Mouse (Mus musculus): ENCODE measurements around the gene Lhcgr. TPM values are rescaled to one million over a fixed set of nuclear protein-coding genes. Genes with fewer than 3 reads are reported as not detected.

The Lhcgr gene
- polyA plus RNA-seq, 1 experiment from 2014 or later, result not detected

DNA sequence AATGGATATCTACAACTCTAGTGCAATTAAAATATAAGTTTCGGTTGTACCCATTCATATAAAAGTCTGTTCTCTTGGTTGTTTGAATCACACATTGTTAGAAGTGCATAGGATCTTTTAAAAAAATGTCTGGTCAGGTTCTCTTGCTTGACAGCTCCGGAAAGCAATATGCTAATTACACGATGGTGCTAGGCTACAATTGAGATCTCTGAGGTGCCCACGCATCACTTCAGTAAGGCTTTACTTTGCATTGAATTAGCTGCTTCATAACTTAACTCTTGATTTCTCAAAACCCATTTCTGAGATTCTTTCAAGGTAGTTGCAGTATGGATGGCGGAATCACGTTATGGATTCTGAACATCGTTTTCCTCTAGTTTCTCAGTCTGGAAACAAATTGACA lies 21.7 kb downstream of the Lhcgr start:
- H3K9ac ChIP-seq, result no peak overlapping the region
- no peaks in the 10 kb centered on the region for H3K4me1 ChIP-seq (replicated peaks)
- no peak overlapping the region for H3K27ac ChIP-seq (replicated peaks)
- no peaks in the 10 kb centered on the region for H3K36me3 ChIP-seq (replicated peaks)
- H3K4me2 ChIP-seq, result no peak overlapping the region
- H3K27me3 ChIP-seq, result no peaks in the 10 kb centered on the region
- 68% methylated on average over 7 of the region's 7 CpGs for WGBS (ENCODE audit: insufficient replicate concordance)
- no peak for ATAC-seq (ENCODE audit: insufficient read depth)
- no peak overlapping the region for H3K4me3 ChIP-seq (replicated peaks)
- no peaks in the 10 kb centered on the region for H3K9me3 ChIP-seq (replicated peaks)

DNA sequence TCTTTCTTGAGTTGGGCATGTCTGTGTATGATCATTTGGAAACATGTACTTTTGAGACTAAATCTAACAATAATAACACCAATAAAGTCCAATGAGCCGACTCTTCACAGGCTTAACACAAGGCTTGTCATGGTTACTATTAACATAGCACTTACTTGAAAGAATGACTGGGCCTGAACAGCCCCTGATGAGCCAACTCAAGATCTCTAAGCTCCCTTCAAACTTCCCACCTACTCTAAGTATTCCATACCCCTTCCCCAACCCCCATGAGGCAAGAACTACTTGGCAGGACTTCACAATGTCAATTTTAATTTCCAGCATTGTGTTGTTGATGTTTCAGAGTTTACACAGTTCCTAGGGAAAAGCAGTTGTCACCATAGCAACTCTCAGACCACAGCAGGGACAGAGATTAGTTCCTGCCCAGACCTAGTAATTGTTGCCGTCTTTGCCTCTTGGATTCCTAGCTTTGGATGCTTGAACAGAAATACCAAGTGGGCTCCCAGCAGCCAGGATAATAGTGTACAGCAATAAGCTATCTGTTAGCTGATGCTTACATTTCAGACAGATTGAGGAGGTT lies 22.4 kb downstream of the Lhcgr start:
- 50% methylated on average over 2 of the region's 2 CpGs for WGBS (ENCODE audit: insufficient replicate concordance)
- no peak overlapping the region for H3K4me3 ChIP-seq (replicated peaks)
- no peaks in the 10 kb centered on the region for H3K36me3 ChIP-seq (replicated peaks)
- no peak overlapping the region for H3K9ac ChIP-seq
- H3K27me3 ChIP-seq, result no peaks in the 10 kb centered on the region
- H3K4me2 ChIP-seq, result no peak overlapping the region
- ATAC-seq (ENCODE audit: insufficient read depth), result no peak
- H3K27ac ChIP-seq (replicated peaks), result no peak overlapping the region
- H3K9me3 ChIP-seq (replicated peaks), result no peaks in the 10 kb centered on the region
- H3K4me1 ChIP-seq (replicated peaks), result no peaks in the 10 kb centered on the region

DNA sequence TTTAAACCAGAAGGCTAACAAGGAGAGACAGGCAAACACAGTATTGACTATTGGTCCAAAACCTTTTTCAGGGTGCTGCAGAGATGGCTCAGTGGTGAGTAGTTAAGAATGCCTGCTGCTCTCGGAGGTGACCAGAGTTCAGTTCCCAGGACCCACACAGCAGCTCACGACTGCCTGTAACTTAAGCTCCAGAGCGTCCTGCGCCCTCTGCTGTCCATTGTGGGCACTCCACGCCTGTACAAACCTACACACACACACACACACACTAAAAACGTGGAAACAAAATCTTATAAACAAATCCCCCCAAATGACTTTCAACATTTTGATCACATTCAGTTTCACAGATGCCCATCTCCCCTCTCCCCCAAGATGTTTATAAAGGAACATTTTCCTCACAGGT lies 24.9 kb downstream of the Lhcgr start:
- no peak overlapping the region for H3K9ac ChIP-seq
- ATAC-seq (ENCODE audit: insufficient read depth), result no peak
- H3K4me2 ChIP-seq, result no peak overlapping the region
- no peaks in the 10 kb centered on the region for H3K36me3 ChIP-seq (replicated peaks)
- H3K27ac ChIP-seq (replicated peaks), result no peak overlapping the region
- H3K27me3 ChIP-seq, result no peaks in the 10 kb centered on the region
- no peaks in the 10 kb centered on the region for H3K9me3 ChIP-seq (replicated peaks)
- no peaks in the 10 kb centered on the region for H3K4me1 ChIP-seq (replicated peaks)
- WGBS (ENCODE audit: insufficient replicate concordance), result 60% methylated on average over 6 of the region's 6 CpGs
- no peak overlapping the region for H3K4me3 ChIP-seq (replicated peaks)

DNA sequence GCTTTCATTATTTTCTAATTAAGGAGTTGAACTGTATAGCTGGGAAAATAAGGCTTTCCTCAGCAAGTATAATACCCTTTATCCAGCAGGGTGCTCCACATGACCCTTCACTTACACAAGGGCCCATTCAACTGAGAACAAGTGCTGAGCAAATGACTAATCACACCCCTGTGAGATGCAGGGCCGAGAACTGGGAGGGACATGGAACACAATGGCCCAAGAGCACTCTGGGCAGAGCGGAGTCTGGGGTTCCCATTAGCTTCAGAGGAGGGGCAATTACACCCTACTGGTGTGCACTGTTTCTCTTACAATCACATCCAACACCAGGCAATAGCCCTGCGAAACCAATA lies 27.7 kb downstream of the Lhcgr start:
- Histone ChIP-seq H3K9ac (no peak overlapping the region), H3K9me3 (replicated peaks) (no peaks in the 10 kb centered on the region), H3K4me2 (no peak overlapping the region), H3K4me1 (replicated peaks) (no peaks in the 10 kb centered on the region), H3K36me3 (replicated peaks) (no peaks in the 10 kb centered on the region), H3K27ac (replicated peaks) (no peak overlapping the region), H3K27me3 (no peaks in the 10 kb centered on the region), H3K4me3 (replicated peaks) (no peak overlapping the region)
- no peak for ATAC-seq (ENCODE audit: insufficient read depth)
- WGBS (ENCODE audit: insufficient replicate concordance), result 65% methylated on average over 3 of the region's 3 CpGs

DNA sequence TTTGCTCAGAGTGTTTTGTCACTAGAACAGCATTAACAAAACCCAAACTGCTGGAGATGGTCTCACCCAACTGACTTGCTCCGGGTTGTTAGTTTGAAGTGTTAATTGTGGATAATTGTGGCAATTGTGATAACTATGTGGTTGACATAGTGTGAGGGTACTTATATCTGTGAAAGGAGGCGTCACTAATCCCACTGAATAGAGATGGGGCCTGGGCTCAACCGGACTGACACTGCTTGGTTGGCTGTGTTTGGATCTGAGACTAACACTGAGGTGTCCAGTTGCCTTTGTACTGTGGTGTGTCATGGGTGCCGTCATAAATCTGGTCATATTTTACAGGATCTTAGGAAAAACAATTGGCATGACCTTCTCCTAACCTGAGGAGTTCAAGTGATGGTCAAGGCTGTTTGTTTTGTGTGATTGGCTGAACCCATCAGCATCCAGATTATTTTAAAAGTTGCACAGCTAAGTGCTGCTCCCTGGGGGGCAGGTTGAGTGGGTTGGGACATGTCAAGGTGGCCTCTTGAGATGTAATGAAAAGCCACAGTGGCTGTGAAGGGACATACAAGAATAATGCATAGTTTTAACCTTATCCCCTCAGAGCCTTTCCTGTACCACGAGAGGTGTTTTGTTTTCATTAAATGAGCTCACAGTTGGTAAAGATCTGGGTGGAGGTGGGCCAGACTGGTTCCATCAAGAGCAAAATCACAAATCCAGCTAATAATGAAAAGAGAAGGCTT lies 28.2 kb downstream of the Lhcgr start:
- Histone ChIP-seq H3K4me1 (replicated peaks) (no peaks in the 10 kb centered on the region), H3K27ac (replicated peaks) (no peak overlapping the region), H3K27me3 (no peaks in the 10 kb centered on the region), H3K9ac (no peak overlapping the region), H3K4me3 (replicated peaks) (no peak overlapping the region), H3K36me3 (replicated peaks) (no peaks in the 10 kb centered on the region), H3K9me3 (replicated peaks) (no peaks in the 10 kb centered on the region), H3K4me2 (no peak overlapping the region)
- 40% methylated on average over 5 of the region's 5 CpGs for WGBS (ENCODE audit: insufficient replicate concordance)
- ATAC-seq (ENCODE audit: insufficient read depth), result no peak

DNA sequence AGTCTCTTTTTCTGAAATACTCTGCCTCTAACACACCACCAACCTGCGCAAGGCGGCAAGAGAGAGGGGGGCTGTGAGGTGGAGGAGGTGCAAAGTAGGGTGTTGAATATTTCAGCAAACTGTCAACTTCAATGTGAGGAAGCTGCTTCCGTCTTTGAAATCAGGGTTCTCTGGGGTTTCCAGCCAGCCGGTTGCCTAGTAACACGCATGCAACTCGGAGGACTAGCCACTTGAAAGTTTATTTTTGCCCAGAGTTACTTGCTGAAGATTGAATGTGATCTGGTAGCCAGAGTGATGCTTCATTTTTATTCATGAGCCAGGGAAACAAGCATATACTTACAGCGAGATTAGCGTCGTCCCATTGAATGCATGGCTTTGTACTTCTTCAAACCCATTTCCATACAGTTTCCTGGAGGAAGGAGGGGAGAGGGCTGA lies 33.8 kb downstream of the Lhcgr start:
- Histone ChIP-seq H3K9me3 (replicated peaks) (no peaks in the 10 kb centered on the region), H3K4me2 (no peak overlapping the region), H3K4me1 (replicated peaks) (no peaks in the 10 kb centered on the region), H3K36me3 (replicated peaks) (no peaks in the 10 kb centered on the region), H3K27me3 (no peaks in the 10 kb centered on the region), H3K27ac (replicated peaks) (no peak overlapping the region), H3K9ac (no peak overlapping the region), H3K4me3 (replicated peaks) (no peak overlapping the region)
- WGBS (ENCODE audit: insufficient replicate concordance), result 11% methylated on average over 9 of the region's 9 CpGs
- ATAC-seq (ENCODE audit: insufficient read depth), result no peak

DNA sequence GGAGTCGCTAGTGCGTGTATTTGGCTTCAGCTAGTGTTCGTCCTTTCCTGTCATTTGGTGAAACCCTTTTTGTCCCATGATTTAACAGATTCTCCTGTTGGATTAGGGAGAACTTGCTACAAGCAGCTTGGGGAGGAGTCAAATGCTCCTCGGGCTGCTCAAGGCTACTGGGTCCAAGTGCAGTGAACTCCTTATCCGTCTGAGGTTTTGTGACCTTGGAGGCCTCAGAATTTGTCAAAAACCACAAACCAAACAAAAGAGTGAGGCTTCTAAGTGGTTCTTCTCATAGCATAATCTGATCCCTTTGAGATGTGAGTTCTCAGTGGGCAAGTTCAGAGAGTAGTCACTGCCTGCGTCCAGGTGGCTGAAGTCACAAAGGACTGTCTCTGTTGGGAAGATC lies 36.0 kb downstream of the Lhcgr start:
- H3K4me1 ChIP-seq (replicated peaks), result no peaks in the 10 kb centered on the region
- H3K27me3 ChIP-seq, result no peaks in the 10 kb centered on the region
- H3K27ac ChIP-seq (replicated peaks), result no peak overlapping the region
- no peak for ATAC-seq (ENCODE audit: insufficient read depth)
- H3K9ac ChIP-seq, result no peak overlapping the region
- H3K36me3 ChIP-seq (replicated peaks), result no peaks in the 10 kb centered on the region
- H3K9me3 ChIP-seq (replicated peaks), result no peaks in the 10 kb centered on the region
- no peak overlapping the region for H3K4me3 ChIP-seq (replicated peaks)
- WGBS (ENCODE audit: insufficient replicate concordance), result 42% methylated on average over 6 of the region's 6 CpGs
- H3K4me2 ChIP-seq, result no peak overlapping the region

DNA sequence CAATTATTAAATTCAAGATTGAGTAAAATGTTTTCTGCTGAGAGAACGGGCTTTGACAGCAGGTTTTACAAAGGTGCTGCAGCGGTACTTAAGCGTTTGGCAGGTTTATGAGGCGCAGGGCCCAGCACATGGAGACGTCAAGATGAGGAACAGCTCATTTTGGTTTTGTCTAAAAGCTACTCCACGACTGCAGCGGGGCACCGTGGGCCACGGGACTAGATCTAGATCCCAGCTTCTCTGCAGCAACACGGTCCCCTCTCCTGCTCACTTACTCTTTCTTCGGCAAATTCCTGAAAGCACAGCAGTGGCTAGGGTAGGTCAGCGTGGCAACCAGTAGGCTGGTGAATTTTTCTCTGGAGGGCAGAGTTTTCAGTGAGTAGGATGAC lies 38.3 kb downstream of the Lhcgr start:
- ATAC-seq (ENCODE audit: insufficient read depth), result no peak
- Histone ChIP-seq H3K4me2 (0 out of 2 replicates have a peak overlapping the region, but pooled peaks have one; percentile 2), H3K4me3 (replicated peaks) (no peak overlapping the region), H3K36me3 (replicated peaks) (no peaks in the 10 kb centered on the region), H3K9me3 (replicated peaks) (no peaks in the 10 kb centered on the region), H3K27ac (replicated peaks) (no peak overlapping the region), H3K27me3 (no peaks in the 10 kb centered on the region), H3K4me1 (replicated peaks) (no peaks in the 10 kb centered on the region), H3K9ac (no peak overlapping the region)
- WGBS (ENCODE audit: insufficient replicate concordance), result 36% methylated on average over 12 of the region's 12 CpGs

DNA sequence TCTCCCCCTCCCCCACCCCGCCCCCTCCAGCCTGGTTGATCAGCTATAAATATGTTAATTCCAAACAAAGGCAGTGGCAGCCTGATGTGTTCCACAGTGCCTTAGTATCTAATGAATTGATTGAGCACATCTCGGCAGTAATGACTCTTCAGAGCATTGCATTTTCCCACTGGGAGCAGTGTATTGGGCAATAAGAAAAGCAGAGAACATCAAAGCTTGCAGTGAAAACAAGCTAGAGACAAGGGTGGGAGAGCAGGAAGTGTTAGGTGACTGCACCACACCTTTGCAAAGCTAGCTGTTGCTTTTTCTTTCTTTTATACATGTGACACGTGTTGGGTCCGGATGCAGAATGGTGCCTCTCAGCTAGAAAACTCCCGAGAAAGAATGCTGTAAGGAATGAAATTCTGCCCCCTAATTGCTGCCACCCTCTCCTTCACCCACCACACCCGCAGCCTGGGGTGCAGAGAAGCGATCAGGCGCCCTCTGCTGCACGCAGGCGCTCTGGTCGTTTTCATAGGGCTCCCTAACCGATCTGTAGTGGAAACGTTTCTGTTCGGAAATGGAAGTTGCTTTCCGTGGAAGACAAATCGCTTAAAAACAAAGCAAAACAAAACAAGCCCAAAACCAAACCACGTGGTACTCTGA lies 38.8 kb downstream of the Lhcgr start:
- ATAC-seq (ENCODE audit: insufficient read depth), result no peak

DNA sequence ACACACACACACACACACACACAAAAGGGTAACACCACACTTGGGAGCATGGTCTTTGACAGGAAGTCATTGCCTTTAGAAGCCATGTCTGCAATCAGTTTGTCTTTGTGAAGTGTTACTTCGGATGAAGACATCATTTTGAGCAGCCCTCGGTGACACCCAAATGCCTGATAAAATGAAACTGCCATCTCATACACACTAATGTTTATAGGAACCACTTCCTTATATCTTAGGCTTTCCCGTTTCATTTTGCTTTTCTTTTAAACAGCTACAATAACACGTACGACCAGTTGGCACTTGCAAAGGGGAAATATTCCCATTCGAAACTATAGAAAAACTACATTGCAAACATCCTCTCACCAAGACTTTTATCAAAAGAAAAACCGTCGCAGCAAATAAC lies 42.1 kb downstream of the Lhcgr start:
- no peaks in the 10 kb centered on the region for H3K9me3 ChIP-seq (replicated peaks)
- 56% methylated on average over 8 of the region's 8 CpGs for WGBS (ENCODE audit: insufficient replicate concordance)
- H3K4me3 ChIP-seq (replicated peaks), result no peak overlapping the region
- no peak for ATAC-seq (ENCODE audit: insufficient read depth)
- no peak overlapping the region for H3K27ac ChIP-seq (replicated peaks)
- no peak overlapping the region for H3K4me2 ChIP-seq
- H3K4me1 ChIP-seq (replicated peaks), result no peaks in the 10 kb centered on the region
- H3K27me3 ChIP-seq, result no peaks in the 10 kb centered on the region
- H3K9ac ChIP-seq, result no peak overlapping the region
- H3K36me3 ChIP-seq (replicated peaks), result no peaks in the 10 kb centered on the region

More for the DNA sequence above, 38.8 kb downstream of the Lhcgr start:
- WGBS (ENCODE audit: insufficient replicate concordance), result 4% methylated on average over 17 of the region's 17 CpGs
- no peaks in the 10 kb centered on the region for H3K9me3 ChIP-seq (replicated peaks)
- no peak overlapping the region for H3K4me3 ChIP-seq (replicated peaks)
- no peak overlapping the region for H3K9ac ChIP-seq
- H3K36me3 ChIP-seq (replicated peaks), result no peaks in the 10 kb centered on the region
- no peaks in the 10 kb centered on the region for H3K27me3 ChIP-seq
- H3K4me2 ChIP-seq, result 0 out of 2 replicates have a peak overlapping the region, but pooled peaks have one; percentile 2
- H3K4me1 ChIP-seq (replicated peaks), result no peaks in the 10 kb centered on the region
- H3K27ac ChIP-seq (replicated peaks), result no peak overlapping the region

DNA sequence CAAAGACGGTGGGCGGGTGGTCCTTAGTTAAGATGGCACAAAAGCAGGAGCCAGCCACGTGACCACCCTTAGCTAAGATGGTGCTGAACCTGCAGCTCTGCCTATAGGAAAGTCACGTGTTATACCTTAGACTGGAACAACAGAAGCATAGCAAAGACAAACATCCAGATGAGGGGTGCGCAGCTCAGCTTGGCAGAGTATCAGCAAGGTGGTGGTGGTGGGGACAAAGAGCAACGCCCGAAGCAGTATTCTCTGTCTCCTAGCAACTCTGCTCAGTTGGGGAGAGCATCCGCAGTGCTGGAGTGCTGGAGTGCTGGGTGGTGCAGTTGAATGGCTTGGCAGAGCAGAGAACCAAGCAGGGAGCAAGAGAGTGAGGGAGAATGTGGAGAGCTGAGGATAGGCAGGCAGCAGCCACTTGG lies 85.5 kb downstream of the Lhcgr start:
- no peaks in the 10 kb centered on the region for H3K36me3 ChIP-seq (replicated peaks)
- no peak for ATAC-seq (ENCODE audit: insufficient read depth)
- no peaks in the 10 kb centered on the region for H3K4me1 ChIP-seq (replicated peaks)
- no peak overlapping the region for H3K4me3 ChIP-seq (replicated peaks)
- H3K4me2 ChIP-seq, result no peak overlapping the region
- H3K27me3 ChIP-seq, result no peaks in the 10 kb centered on the region
- no peaks in the 10 kb centered on the region for H3K9me3 ChIP-seq (replicated peaks)
- no peak overlapping the region for H3K9ac ChIP-seq
- WGBS (ENCODE audit: insufficient replicate concordance), result 59% methylated on average over 8 of the region's 8 CpGs
- no peak overlapping the region for H3K27ac ChIP-seq (replicated peaks)
